Mouse (Mus musculus): ENCODE results near the gene Arvcf.

Gene Arvcf

GRCm38 (mm10) chr16:18356961-18357360, 9.0 kb downstream of the Arvcf start:
- DNase-seq (ENCODE audit: low read depth): no peak

- DNase-seq (ENCODE audit: low read depth): no peak
Observed at GRCm38 (mm10) chr16:18357977-18358376, 10.0 kb downstream of the Arvcf start.

- DNase-seq (ENCODE audit: low read depth): no peak
Observed at GRCm38 (mm10) chr16:18360151-18360805, 12.3 kb downstream of the Arvcf start.

DNA sequence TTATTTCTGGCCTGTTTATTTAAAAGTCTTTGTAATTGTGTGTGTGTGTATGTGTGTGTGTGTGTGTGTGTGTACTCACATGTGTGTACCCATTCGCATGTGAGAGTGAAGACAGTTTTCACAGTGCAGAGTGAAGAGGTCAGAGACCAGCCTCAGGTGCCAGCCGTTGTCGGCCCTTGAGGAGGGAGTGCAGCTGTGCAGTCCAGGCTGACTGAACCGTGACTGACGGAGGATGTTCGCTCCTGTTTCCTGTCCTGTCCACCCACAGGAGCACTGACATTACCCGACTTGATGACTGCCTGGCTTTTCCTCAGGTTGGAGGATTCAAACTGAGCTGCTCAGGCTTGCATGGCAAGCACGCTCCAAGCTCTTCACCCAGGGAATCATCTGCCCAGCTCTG, 15.0 kb downstream of the Arvcf start:
- no peak for DNase-seq (ENCODE audit: low read depth)

DNA sequence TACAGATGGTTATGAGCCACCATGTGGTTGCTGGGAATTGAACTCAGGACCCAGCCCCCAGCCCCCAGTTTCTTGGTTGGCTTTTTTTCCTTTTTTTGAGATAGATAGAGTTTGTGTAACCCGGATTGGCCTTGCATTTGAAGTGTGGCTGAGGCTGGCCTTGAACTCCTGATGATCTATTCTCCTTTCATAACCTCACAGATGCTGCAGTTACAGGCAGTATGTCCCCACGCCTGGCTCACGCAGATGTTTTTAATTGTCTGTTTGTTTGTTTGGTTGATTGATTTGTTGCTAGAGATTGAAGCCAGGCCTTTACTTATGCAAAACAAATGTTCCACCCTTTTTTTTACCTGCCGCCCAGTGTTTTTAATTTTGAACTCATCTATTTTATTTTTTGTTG, 18.9 kb downstream of the Arvcf start:
- no peak for DNase-seq (ENCODE audit: low read depth)

DNA sequence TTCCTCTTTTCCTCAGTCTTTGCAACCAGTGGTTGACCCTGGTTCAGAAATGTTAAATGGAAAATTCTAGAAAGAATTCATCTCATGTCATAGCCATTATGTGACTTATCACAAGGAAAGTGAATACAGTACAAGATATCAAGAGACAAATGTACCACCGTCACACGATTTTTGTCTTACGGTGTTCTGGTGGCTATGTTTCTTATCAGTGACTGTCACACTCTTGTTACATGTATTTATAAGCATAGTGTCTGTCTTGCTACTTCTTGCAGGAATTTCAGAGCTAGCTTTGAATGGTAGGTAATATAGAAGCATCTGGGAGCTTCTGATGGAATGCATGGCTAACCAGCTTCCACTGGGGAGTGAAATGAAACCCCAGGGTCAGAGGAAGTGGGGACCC, 22.2 kb downstream of the Arvcf start:
- DNase-seq (ENCODE audit: low read depth): no peak

GRCm38 (mm10) chr16:18373632-18374031, 25.6 kb downstream of the Arvcf start:
- no peak for DNase-seq (ENCODE audit: low read depth)

GRCm38 (mm10) chr16:18376297-18376954, 28.4 kb downstream of the Arvcf start:
- DNase-seq (ENCODE audit: low read depth): no peak

DNA sequence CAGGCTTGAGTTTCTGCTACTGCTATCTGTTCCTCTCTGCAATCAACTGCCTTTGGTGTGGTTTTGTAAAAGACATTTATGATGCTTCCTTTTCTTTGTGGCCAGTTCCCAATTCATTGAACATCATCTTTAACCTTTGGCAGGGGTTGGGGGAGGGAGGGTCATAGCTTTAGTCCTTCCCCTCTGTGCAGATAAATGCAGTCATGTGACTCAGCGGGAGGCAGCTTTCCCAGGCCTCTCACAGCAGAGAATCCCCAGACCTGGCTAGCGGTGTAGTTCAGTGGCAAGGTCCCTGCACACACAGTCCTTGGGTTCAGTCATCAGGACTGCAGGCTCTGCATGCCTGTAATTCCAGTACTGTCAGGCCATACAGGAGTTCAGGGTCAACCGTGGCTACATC, 29.2 kb downstream of the Arvcf start:
- no peak for DNase-seq (ENCODE audit: low read depth)

DNA sequence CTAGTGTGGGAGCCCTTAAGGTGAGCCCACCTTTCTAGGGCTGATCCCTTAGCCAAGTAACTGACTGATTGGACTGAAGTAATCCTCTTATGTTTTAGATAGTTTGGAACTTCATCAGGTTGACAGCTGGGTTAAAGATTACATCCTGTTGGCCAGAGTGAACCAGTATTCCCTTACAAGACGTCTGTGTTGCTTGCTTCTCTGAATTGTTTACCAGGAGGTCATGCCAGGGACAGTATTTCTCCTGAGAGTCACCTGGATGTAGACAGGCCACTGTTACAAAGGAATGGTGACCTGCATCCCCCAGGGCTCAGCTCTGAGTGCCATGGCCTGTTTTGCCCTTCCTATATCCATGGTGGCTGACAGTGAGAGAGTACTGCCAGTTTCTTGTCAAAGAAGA, 30.5 kb downstream of the Arvcf start:
- DNase-seq (ENCODE audit: low read depth): no peak

- no peak for DNase-seq (ENCODE audit: low read depth)
Observed at GRCm38 (mm10) chr16:18379338-18380001, 31.5 kb downstream of the Arvcf start.

GRCm38 (mm10) chr16:18380495-18381063, 32.6 kb downstream of the Arvcf start:
- no peak for DNase-seq (ENCODE audit: low read depth)

DNA sequence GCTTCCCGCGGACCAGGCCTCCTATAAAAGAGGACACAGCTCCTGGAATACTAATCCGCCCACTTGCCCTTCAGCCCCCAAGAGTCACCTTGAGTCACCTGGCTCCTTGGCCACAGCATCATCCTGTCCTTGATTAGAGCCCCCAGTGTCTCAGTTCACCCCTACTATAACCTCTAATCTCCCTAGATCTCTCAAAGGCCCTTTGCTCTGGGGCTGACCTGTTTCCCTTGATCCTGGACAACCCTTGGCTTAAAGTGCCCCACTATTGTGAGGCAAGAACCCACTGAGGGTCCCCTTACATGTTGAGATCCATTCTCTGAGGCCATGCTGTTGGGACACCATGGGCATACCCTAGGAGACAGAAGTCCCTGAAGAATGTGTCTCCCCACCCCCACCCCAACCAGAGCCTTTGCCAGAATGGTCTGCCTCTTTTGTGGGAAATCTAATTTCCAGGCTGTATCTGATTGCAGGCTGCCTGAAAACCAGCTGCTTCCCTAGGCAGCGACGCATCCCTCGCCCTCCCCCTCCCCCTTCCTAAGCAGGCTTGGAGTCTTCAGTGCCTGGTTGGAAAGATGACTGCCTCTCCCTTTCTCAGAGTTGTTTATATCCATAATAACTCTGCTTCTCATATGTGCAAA, 33.8 kb downstream of the Arvcf start:
- no peak for DNase-seq (ENCODE audit: low read depth)

- no peak for DNase-seq (ENCODE audit: low read depth)
Observed at GRCm38 (mm10) chr16:18383045-18383726, 35.2 kb downstream of the Arvcf start.

DNA sequence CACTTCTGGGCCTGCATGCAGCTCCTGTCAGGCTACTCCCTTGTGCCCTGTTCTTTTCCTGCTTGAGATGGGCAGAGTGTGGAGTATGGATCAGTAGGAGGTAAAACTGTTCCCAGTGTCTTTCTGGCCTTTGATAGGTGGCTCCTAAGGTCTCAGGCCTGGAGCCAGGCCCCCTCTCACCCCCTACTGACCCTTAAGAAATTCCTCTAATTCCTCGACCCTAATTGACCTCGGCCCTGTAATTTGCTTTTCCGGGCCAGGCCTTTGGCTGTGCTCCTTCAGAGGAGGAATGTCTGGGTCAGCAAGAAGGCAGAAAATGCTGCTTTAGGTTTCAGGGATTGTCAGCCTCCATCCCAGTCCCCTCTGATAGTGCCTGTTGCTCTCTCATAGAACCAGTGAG, 35.8 kb downstream of the Arvcf start:
- no peak for DNase-seq (ENCODE audit: low read depth)

DNA sequence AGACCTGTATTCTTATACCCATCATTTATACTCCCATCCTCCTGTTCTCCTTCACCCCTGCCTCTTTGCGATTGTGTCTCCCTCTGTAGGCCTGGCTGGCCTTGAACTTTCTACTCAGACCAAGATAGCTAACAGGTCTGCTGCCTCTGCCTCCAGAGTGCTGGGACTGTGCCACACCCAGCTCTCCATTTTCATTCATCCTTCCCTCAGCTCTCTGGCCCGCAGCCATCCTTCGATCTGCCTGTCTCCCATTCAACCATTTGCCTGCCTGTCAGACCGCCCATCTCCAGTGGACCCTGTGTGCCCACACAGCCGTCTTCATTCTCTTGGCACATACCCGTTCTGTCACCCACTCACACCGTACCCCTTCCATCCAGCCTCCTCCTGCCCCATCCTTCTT, 36.2 kb downstream of the Arvcf start:
- DNase-seq (ENCODE audit: low read depth): no peak

DNA sequence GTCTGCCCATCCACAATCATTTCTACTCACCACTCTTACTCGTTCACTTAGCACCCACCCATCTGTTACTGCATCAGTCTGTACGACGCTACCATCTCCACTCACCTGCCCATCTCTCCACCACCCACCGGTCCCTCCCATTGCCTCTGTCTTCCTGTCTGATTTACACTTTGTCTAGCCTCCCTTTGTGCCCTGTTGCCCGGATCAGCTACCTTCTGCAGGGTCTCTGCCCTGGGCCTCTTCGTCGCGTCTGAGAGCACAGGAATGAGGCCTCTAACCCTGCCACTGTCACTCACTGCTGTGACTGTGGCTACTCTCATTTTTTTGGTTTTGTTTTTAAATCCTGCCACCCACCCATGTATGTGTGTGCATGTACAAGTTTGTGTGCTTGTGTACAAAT, 36.7 kb downstream of the Arvcf start:
- no peak for DNase-seq (ENCODE audit: low read depth)

GRCm38 (mm10) chr16:18385411-18385810, 37.4 kb downstream of the Arvcf start:
- no peak for DNase-seq (ENCODE audit: low read depth)

- peak; percentile 66 for DNase-seq (ENCODE audit: low read depth)
Observed at GRCm38 (mm10) chr16:18386451-18386850, 38.5 kb downstream of the Arvcf start.

GRCm38 (mm10) chr16:18386972-18387371, 39.0 kb downstream of the Arvcf start:
- DNase-seq (ENCODE audit: low read depth): no peak

DNA sequence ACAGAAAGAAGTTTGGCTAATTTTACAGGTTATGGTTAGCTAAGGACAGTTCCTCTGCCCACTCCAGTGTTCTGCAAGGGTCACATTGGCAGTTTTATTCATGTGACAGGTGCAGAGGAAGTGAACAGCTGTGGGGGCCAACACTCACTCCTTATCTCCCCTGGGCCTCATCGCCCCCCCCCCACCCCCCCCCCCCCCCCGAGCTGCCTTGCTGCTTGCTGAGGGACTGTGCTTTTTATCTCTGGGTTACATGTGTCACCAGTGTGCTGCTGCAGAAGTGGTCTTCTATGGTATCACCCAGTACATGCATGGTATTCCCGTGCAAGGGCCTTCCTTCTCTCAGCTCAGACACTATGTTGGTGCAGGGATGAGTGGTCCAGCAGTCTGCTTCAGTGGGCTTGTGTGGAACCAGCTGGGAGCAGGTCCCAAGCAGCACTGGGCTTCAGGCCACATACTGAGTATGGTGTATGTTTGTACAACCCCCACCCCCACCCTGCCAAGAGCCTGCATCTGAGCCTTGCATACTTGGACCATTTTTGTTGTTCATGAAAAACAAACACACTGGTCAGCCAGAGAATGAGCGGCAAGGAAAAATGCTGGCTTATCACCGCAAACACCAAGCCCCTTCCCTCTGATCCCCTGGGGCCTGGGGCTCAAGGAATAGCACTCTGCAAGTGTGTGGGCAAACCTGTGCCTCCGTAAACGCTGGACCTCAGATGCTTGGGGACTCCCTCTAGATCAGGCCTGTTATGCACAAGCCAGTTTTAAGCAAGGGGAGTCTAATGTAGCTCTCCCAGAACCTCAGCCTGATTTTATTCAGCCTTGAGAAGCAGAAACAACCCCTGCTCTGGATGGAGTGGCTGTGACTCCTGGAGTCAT, 40.0 kb downstream of the Arvcf start:
- no peak for DNase-seq (ENCODE audit: low read depth)

Measured in fibroblast of lung, adult 2 months (primary cell).